Mouse (Mus musculus): ENCODE results near the gene Shank2. TPM values are rescaled to one million over a fixed set of nuclear protein-coding genes. Genes with fewer than 3 reads are reported as not detected.

Gene Shank2
- polyA plus RNA-seq, 1 experiment: 2.4 TPM

GRCm38 (mm10) chr7:143977831-143978682, 23.7 kb upstream of the Shank2 start:
- Histone ChIP-seq H3K27ac (ENCODE audit: insufficient read depth, low read depth, low read length) (peak overlapping the region; percentile 54), H3K36me3 (ENCODE audit: control insufficient read depth, insufficient read depth, low read length) (no peaks in the 10 kb centered on the region), H3K4me3 (ENCODE audit: low read depth, low read length) (peak overlapping the region; percentile 77), H3K27me3 (ENCODE audit: control insufficient read depth, insufficient read depth, low read length) (0 out of 2 replicates have a peak, but pooled peaks cover 5% of the 10 kb centered on the region), H3K4me1 (ENCODE audit: control insufficient read depth, insufficient read depth, insufficient read length, low read length) (peaks cover 9% of the 10 kb centered on the region)
- WGBS: 2% methylated on average over 67 of the region's 67 CpGs
- TF ChIP-seq CTCF (IDR thresholded peaks at IDR 0.05; ENCODE audit: extremely low read depth, insufficient read length, insufficient replicate concordance, low read depth, low read length) (no peak), POLR2A (IDR thresholded peaks at IDR 0.05; ENCODE audit: low read depth, low read length) (no peak)

DNA sequence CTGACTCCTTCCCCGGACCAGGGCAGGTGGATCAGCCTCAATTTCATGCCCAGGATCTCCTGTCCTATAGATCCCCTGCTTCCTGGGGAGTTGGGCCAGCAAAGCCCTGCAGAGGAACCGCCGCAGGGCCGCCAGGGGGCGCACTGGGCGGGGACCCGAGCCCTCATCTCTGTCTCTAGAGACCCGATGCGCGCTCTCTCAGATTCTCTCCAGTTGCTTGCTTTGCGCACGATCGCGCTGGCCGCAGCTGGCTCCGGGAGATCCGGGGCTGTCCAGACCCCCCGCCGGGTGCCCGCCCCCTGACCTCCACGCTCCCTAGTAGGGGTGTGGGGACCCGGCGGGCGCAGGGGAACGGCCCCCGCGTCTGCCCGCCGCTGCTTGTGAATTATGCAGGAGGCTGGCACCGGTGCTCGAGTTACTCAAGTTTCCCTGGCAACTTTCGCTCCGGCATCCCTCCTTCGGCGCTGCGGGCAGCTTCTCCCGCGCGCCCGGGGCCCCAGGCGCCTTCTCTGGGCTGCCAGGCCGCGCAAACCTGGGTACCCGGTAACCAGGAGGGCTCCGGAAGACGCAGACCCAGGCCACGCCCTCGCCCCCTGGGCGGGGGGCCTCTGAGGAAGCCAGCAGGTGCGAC, 22.9 kb upstream of the Shank2 start:
- peak overlapping the region; percentile 54 for H3K27ac ChIP-seq (ENCODE audit: insufficient read depth, low read depth, low read length)
- TF ChIP-seq CTCF (IDR thresholded peaks at IDR 0.05; ENCODE audit: extremely low read depth, insufficient read length, insufficient replicate concordance, low read depth, low read length) (peak; percentile 72), POLR2A (IDR thresholded peaks at IDR 0.05; ENCODE audit: low read depth, low read length) (no peak)
- peaks cover 9% of the 10 kb centered on the region for H3K4me1 ChIP-seq (ENCODE audit: control insufficient read depth, insufficient read depth, insufficient read length, low read length)
- no peaks in the 10 kb centered on the region for H3K36me3 ChIP-seq (ENCODE audit: control insufficient read depth, insufficient read depth, low read length)
- H3K27me3 ChIP-seq (ENCODE audit: control insufficient read depth, insufficient read depth, low read length): 0 out of 2 replicates have a peak, but pooled peaks cover 5% of the 10 kb centered on the region
- WGBS: 1% methylated on average over 50 of the region's 50 CpGs
- H3K4me3 ChIP-seq (ENCODE audit: low read depth, low read length): peak overlapping the region; percentile 77

- Histone ChIP-seq H3K4me3 (ENCODE audit: low read depth, low read length) (peak overlapping the region; percentile 77; the same call in 1 of the 2 replicates), H3K27ac (ENCODE audit: insufficient read depth, low read depth, low read length) (peak overlapping the region; percentile 47), H3K4me1 (ENCODE audit: control insufficient read depth, insufficient read depth, insufficient read length, low read length) (peaks cover 9% of the 10 kb centered on the region), H3K36me3 (ENCODE audit: control insufficient read depth, insufficient read depth, low read length) (no peaks in the 10 kb centered on the region), H3K27me3 (ENCODE audit: control insufficient read depth, insufficient read depth, low read length) (0 out of 2 replicates have a peak, but pooled peaks cover 5% of the 10 kb centered on the region)
- TF ChIP-seq CTCF (IDR thresholded peaks at IDR 0.05; ENCODE audit: extremely low read depth, insufficient read length, insufficient replicate concordance, low read depth, low read length): no peak
- TF ChIP-seq POLR2A (IDR thresholded peaks at IDR 0.05; ENCODE audit: low read depth, low read length): no peak
- WGBS: 17% methylated on average over 5 of the region's 5 CpGs
Observed at GRCm38 (mm10) chr7:143979986-143980385, 21.7 kb upstream of the Shank2 start.

DNA sequence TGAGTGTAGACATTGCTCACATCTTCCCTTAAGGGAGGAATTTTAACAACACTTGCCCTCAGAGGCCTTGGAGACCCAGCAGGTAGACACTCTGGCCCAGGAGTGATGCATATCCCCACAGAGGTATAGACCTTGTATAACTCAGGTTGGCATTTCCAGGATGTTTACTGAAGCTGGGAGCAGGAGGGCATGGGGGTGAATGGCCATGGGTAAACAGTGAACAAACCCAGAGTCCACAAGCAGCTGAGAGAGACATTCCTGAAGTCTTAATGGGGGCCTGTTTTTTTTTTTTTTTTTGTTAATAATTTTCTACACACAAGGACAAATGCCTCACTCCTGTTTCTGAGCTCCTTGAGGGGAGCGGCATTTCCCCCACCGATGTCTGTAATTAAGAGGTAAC, 15.4 kb upstream of the Shank2 start:
- H3K27me3 ChIP-seq (ENCODE audit: control insufficient read depth, insufficient read depth, low read length): no peaks in the 10 kb centered on the region
- no peak overlapping the region for H3K4me3 ChIP-seq (ENCODE audit: low read depth, low read length)
- TF ChIP-seq POLR2A (IDR thresholded peaks at IDR 0.05; ENCODE audit: low read depth, low read length): no peak
- WGBS: 59% methylated on average over 2 of the region's 2 CpGs
- no peaks in the 10 kb centered on the region; the same call in 1 of the 2 replicates for H3K4me1 ChIP-seq (ENCODE audit: control insufficient read depth, insufficient read depth, insufficient read length, low read length)
- H3K36me3 ChIP-seq (ENCODE audit: control insufficient read depth, insufficient read depth, low read length): no peaks in the 10 kb centered on the region
- no peak overlapping the region for H3K27ac ChIP-seq (ENCODE audit: insufficient read depth, low read depth, low read length)

DNA sequence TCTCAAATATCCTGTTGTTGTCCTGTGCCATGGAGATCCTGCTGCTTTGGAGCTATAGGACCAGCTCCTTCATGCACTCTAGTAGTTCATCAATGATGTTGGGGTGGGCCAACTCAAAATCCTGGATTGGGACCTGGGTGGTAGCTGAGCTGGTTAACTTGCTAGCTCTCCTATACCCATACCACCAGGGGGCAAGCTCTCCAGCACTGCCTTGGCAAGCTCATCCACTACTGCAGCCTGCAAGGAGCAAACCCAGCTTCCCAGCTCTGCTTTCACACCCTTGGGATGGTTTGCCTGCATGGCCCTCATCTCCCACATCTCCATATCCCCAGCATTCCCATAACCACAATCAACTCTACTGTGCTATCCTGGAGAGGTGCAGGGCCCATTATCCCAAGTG, 10.6 kb upstream of the Shank2 start:
- no peak overlapping the region for H3K4me3 ChIP-seq (ENCODE audit: low read depth, low read length)
- no peaks in the 10 kb centered on the region for H3K36me3 ChIP-seq (ENCODE audit: control insufficient read depth, insufficient read depth, low read length)
- H3K4me1 ChIP-seq (ENCODE audit: control insufficient read depth, insufficient read depth, insufficient read length, low read length): no peaks in the 10 kb centered on the region
- H3K27ac ChIP-seq (ENCODE audit: insufficient read depth, low read depth, low read length): no peak overlapping the region
- no peak for TF ChIP-seq POLR2A (IDR thresholded peaks at IDR 0.05; ENCODE audit: low read depth, low read length)
- TF ChIP-seq CTCF (IDR thresholded peaks at IDR 0.05; ENCODE audit: extremely low read depth, insufficient read length, insufficient replicate concordance, low read depth, low read length): peak; percentile 22; the same call in 1 of the 2 replicates
- H3K27me3 ChIP-seq (ENCODE audit: control insufficient read depth, insufficient read depth, low read length): no peaks in the 10 kb centered on the region

- 20% methylated on average over 3 of the region's 3 CpGs for WGBS
- peaks cover 10% of the 10 kb centered on the region; the same call in 1 of the 2 replicates for H3K4me1 ChIP-seq (ENCODE audit: control insufficient read depth, insufficient read depth, insufficient read length, low read length)
- no peaks in the 10 kb centered on the region for H3K27me3 ChIP-seq (ENCODE audit: control insufficient read depth, insufficient read depth, low read length)
- H3K4me3 ChIP-seq (ENCODE audit: low read depth, low read length): no peak overlapping the region
- H3K36me3 ChIP-seq (ENCODE audit: control insufficient read depth, insufficient read depth, low read length): no peaks in the 10 kb centered on the region
- no peak for TF ChIP-seq CTCF (IDR thresholded peaks at IDR 0.05; ENCODE audit: extremely low read depth, insufficient read length, insufficient replicate concordance, low read depth, low read length)
- TF ChIP-seq POLR2A (IDR thresholded peaks at IDR 0.05; ENCODE audit: low read depth, low read length): no peak
- no peak overlapping the region for H3K27ac ChIP-seq (ENCODE audit: insufficient read depth, low read depth, low read length)
Observed at GRCm38 (mm10) chr7:143999073-143999472, 2.7 kb upstream of the Shank2 start.

DNA sequence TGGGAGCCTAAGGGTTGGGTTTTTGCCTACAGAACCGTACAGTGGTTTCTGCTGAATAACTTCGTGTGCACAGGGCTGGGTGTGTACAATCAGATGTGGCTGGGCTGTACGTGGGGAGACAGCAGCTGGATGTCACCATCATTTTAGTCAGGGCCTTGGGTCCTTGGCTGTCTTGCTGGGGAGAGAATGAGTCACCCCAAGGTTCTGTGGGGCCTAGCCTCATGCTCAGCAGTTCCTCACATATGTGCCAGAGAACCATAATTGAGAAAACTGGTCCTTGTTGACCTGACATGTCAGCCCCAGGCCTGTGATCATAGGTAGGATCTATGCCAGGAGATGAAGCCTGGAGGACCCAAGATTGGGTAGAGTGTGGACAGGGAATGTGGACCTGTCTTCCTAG, 1.7 kb downstream of the Shank2 start:
- H3K27ac ChIP-seq (ENCODE audit: insufficient read depth, low read depth, low read length): no peak overlapping the region
- peaks cover 5% of the 10 kb centered on the region; the same call in 1 of the 2 replicates for H3K4me1 ChIP-seq (ENCODE audit: control insufficient read depth, insufficient read depth, insufficient read length, low read length)
- no peaks in the 10 kb centered on the region for H3K36me3 ChIP-seq (ENCODE audit: control insufficient read depth, insufficient read depth, low read length)
- 76% methylated on average over 3 of the region's 3 CpGs for WGBS
- no peak for TF ChIP-seq CTCF (IDR thresholded peaks at IDR 0.05; ENCODE audit: extremely low read depth, insufficient read length, insufficient replicate concordance, low read depth, low read length)
- no peak for TF ChIP-seq POLR2A (IDR thresholded peaks at IDR 0.05; ENCODE audit: low read depth, low read length)
- no peaks in the 10 kb centered on the region for H3K27me3 ChIP-seq (ENCODE audit: control insufficient read depth, insufficient read depth, low read length)
- no peak overlapping the region for H3K4me3 ChIP-seq (ENCODE audit: low read depth, low read length)

All from small intestine, adult 2 months (tissue).